Mouse (Mus musculus): ENCODE results near the gene Ctbs. TPM values are rescaled to one million over a fixed set of nuclear protein-coding genes. Genes with fewer than 3 reads are reported as not detected.

Gene Ctbs
- total RNA-seq (2021): 1 to 10 TPM; 5.3 to 8.2 TPM
- long read RNA-seq, experiment 1: 0 reads
- long read RNA-seq, experiment 2, transcript Ctbs-202 (7 exons, 2,892 nt): major isoform, 6 of 7 reads
- long read RNA-seq, experiment 2, partial matches to known transcripts: 0 of 7 reads
- long read RNA-seq, experiment 2, other reads (novel, unspliced or antisense): 1 of 7 reads

GRCm38 (mm10) chr3:146449745-146450250 is at the start of gene Ctbs:
Gene Ctbs (plus strand): TSS chr3:146449795.
- DNase-seq (ENCODE audit: low spot score in 2 of 2): no peak

- no peak for DNase-seq (ENCODE audit: low spot score in 2 of 2)
Measured at GRCm38 (mm10) chr3:146403770-146404169, 45.8 kb upstream of the Ctbs start.

- peak; percentile 98 to 99 for DNase-seq (ENCODE audit: low spot score in 2 of 2)
Measured at GRCm38 (mm10) chr3:146404311-146405201, 45.0 kb upstream of the Ctbs start, which contains the start of gene Ssx2ip. Gene Ssx2ip (plus strand): TSS chr3:146404642.

- no peak for DNase-seq (ENCODE audit: low spot score in 2 of 2)
Measured at GRCm38 (mm10) chr3:146405213-146406006, 44.2 kb upstream of the Ctbs start.

GRCm38 (mm10) chr3:146406007-146406341 is 43.6 kb upstream of the Ctbs start:
- DNase-seq (ENCODE audit: low spot score in 2 of 2): no peak

- no peak for DNase-seq (ENCODE audit: low spot score in 2 of 2)
Measured at GRCm38 (mm10) chr3:146407086-146407721, 42.4 kb upstream of the Ctbs start.

- no peak for DNase-seq (ENCODE audit: low spot score in 2 of 2)
Measured at GRCm38 (mm10) chr3:146410114-146410513, 39.5 kb upstream of the Ctbs start.

- no peak for DNase-seq (ENCODE audit: low spot score in 2 of 2)
Measured at GRCm38 (mm10) chr3:146412008-146412407, 37.6 kb upstream of the Ctbs start.

- DNase-seq (ENCODE audit: low spot score in 2 of 2): no peak
Measured at GRCm38 (mm10) chr3:146412480-146412879, 37.1 kb upstream of the Ctbs start.

GRCm38 (mm10) chr3:146413016-146413415 is 36.6 kb upstream of the Ctbs start:
- DNase-seq (ENCODE audit: low spot score in 2 of 2): no peak

GRCm38 (mm10) chr3:146413992-146414391 is 35.6 kb upstream of the Ctbs start:
- DNase-seq (ENCODE audit: low spot score in 2 of 2): no peak

- DNase-seq (ENCODE audit: low spot score in 2 of 2): no peak
Measured at GRCm38 (mm10) chr3:146414555-146414954, 35.0 kb upstream of the Ctbs start.

- DNase-seq (ENCODE audit: low spot score in 2 of 2): no peak
Measured at GRCm38 (mm10) chr3:146417873-146418272, 31.7 kb upstream of the Ctbs start.

GRCm38 (mm10) chr3:146418901-146419300 is 30.7 kb upstream of the Ctbs start:
- no peak for DNase-seq (ENCODE audit: low spot score in 2 of 2)

GRCm38 (mm10) chr3:146419534-146419933 is 30.1 kb upstream of the Ctbs start:
- no peak for DNase-seq (ENCODE audit: low spot score in 2 of 2)

GRCm38 (mm10) chr3:146419992-146420537 is 29.5 kb upstream of the Ctbs start:
- no peak for DNase-seq (ENCODE audit: low spot score in 2 of 2)

- no peak for DNase-seq (ENCODE audit: low spot score in 2 of 2)
Measured at GRCm38 (mm10) chr3:146421787-146422186, 27.8 kb upstream of the Ctbs start.

GRCm38 (mm10) chr3:146423710-146424109 is 25.9 kb upstream of the Ctbs start:
- no peak for DNase-seq (ENCODE audit: low spot score in 2 of 2)

- DNase-seq (ENCODE audit: low spot score in 2 of 2): no peak
Measured at GRCm38 (mm10) chr3:146424306-146424900, 25.2 kb upstream of the Ctbs start.

- no peak for DNase-seq (ENCODE audit: low spot score in 2 of 2)
Measured at GRCm38 (mm10) chr3:146425902-146426301, 23.7 kb upstream of the Ctbs start.

Data from adrenal gland, adult 18-20 months (tissue).